Mouse (Mus musculus): ENCODE measurements around the gene Eya3. TPM values are rescaled to one million over a fixed set of nuclear protein-coding genes. Genes with fewer than 3 reads are reported as not detected.

Eya3 gene
- polyA plus RNA-seq, 1 experiment from 2014 or later = 14.3 TPM

GRCm38 (mm10) chr4:132611320-132611719 is 27.5 kb upstream of the Eya3 start:
- no peak overlapping the region for H3K4me3 ChIP-seq
- H3K27ac ChIP-seq (replicated peaks) = no peak overlapping the region
- WGBS = 89% methylated on average over 8 of the region's 8 CpGs
- H3K27me3 ChIP-seq = no peaks in the 10 kb centered on the region
- no peak overlapping the region for H3K9ac ChIP-seq
- H3K36me3 ChIP-seq = no peaks in the 10 kb centered on the region
- H3K9me3 ChIP-seq = no peaks in the 10 kb centered on the region
- ATAC-seq (ENCODE audit: low read depth) = no peak
- H3K4me2 ChIP-seq = no peak overlapping the region
- no peaks in the 10 kb centered on the region for H3K4me1 ChIP-seq (replicated peaks)

DNA sequence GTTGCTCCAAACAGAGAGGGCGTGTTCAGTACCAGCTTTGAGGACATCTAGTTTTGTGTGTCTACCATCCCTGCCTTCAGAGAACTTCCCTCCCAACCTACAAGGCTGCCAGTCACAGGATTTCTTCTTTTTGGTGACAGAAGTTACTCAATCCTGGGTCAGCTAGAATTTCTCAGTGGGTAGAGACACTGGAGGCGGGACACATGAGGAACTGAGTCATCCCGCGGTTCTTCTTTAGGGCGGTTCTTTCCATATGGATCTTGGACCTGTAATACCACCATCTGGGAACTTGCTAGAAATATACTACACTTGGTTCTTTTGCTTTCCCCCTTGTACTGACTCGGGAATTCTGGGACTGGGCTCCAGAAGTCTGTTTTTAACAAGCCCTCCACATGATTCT is 20.9 kb upstream of the Eya3 start:
- 87% methylated on average over 6 of the region's 6 CpGs for WGBS

DNA sequence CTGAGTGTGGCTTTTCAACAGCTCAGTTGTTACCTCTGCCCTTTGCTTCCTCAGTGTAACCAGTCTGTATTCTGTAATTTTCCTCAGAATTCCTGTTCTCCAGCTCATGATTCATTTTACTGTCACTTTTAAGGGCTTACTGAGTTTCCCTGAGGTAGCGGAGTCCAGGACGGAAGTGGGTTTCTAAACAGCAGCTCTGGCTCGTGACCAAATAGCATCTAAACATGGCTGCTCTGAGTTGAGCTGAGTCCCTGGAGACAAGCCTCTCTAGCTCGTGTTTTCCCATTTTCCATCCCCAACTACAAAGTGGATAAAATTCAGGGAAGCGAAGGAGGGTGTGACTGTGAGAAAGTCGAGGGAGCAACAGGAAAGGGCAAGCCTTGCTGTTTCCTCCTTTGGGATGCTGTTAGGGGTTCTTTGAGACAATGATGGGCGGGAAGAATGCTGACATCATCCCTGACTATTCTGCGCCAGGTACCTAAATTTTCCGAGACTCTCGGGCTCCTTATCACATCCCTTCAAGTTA is 19.9 kb upstream of the Eya3 start:
- Histone ChIP-seq H3K4me1 (replicated peaks) (no peaks in the 10 kb centered on the region), H3K27ac (replicated peaks) (no peak overlapping the region), H3K9ac (no peak overlapping the region), H3K36me3 (no peaks in the 10 kb centered on the region), H3K9me3 (no peaks in the 10 kb centered on the region), H3K27me3 (no peaks in the 10 kb centered on the region), H3K4me2 (no peak overlapping the region), H3K4me3 (no peak overlapping the region)
- 89% methylated on average over 10 of the region's 10 CpGs for WGBS
- ATAC-seq (ENCODE audit: low read depth) = no peak

More for the DNA sequence above, 20.9 kb upstream of the Eya3 start:
- Histone ChIP-seq H3K4me3 (no peak overlapping the region), H3K4me1 (replicated peaks) (no peaks in the 10 kb centered on the region), H3K27me3 (no peaks in the 10 kb centered on the region), H3K4me2 (no peak overlapping the region), H3K27ac (replicated peaks) (no peak overlapping the region), H3K9me3 (no peaks in the 10 kb centered on the region), H3K9ac (no peak overlapping the region), H3K36me3 (no peaks in the 10 kb centered on the region)
- ATAC-seq (ENCODE audit: low read depth) = no peak

GRCm38 (mm10) chr4:132620134-132620533 is 18.7 kb upstream of the Eya3 start:
- Histone ChIP-seq H3K4me3 (no peak overlapping the region), H3K4me2 (no peak overlapping the region), H3K4me1 (replicated peaks) (no peaks in the 10 kb centered on the region), H3K9me3 (no peaks in the 10 kb centered on the region), H3K27me3 (no peaks in the 10 kb centered on the region), H3K27ac (replicated peaks) (no peak overlapping the region), H3K9ac (no peak overlapping the region), H3K36me3 (no peaks in the 10 kb centered on the region)
- ATAC-seq (ENCODE audit: low read depth) = no peak
- 90% methylated on average over 4 of the region's 4 CpGs for WGBS

DNA sequence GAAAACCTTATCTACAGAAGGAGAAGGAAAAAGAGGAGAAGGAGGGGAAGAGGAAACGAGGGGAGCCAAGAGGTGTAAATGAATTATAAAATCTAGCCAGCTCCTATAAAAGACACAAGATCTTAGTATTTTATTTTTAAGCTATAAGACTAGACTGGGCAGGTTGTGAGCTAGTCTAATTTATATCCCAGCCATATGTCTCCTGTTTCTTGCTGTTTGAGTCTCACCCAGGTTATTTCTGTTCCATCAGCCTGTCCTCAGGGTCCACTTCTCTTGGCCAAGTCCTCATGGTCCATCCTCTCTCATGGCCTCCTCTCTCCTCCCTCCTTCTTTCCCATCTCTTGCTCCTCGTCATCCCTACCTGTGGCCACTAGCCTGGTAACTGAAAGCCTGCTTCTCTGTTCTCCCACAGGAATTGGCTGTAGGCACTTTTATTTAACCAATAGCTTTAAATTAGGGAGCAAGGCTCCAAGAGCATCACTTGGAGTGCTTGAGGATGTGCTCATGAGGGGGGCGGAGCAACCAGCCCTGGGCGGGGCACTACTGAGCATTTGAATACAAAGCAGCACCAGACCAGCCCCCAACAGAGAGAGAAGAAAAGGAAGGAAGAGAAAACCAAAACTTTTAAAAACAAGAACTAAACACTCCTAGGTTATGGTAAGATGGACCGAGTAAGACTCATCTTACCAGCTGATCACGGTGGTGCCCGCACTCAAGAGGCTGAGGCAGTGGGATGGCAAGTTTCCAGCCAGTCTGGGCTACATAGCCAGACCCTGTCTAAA is 17.3 kb upstream of the Eya3 start:
- no peak overlapping the region for H3K4me3 ChIP-seq
- no peak overlapping the region for H3K9ac ChIP-seq
- H3K4me2 ChIP-seq = no peak overlapping the region
- no peaks in the 10 kb centered on the region for H3K9me3 ChIP-seq
- ATAC-seq (ENCODE audit: low read depth) = no peak
- H3K36me3 ChIP-seq = no peaks in the 10 kb centered on the region
- H3K27ac ChIP-seq (replicated peaks) = no peak overlapping the region
- H3K4me1 ChIP-seq (replicated peaks) = no peaks in the 10 kb centered on the region
- H3K27me3 ChIP-seq = no peaks in the 10 kb centered on the region
- WGBS = 78% methylated on average over 7 of the region's 7 CpGs

- ATAC-seq (ENCODE audit: low read depth) = no peak
- Histone ChIP-seq H3K4me2 (no peak overlapping the region), H3K9me3 (no peaks in the 10 kb centered on the region), H3K4me3 (no peak overlapping the region), H3K9ac (no peak overlapping the region), H3K27me3 (no peaks in the 10 kb centered on the region), H3K4me1 (replicated peaks) (no peaks in the 10 kb centered on the region), H3K36me3 (no peaks in the 10 kb centered on the region), H3K27ac (replicated peaks) (no peak overlapping the region)
- WGBS = 86% methylated on average over 5 of the region's 5 CpGs
Measured at GRCm38 (mm10) chr4:132624034-132624657, 14.6 kb upstream of the Eya3 start.

DNA sequence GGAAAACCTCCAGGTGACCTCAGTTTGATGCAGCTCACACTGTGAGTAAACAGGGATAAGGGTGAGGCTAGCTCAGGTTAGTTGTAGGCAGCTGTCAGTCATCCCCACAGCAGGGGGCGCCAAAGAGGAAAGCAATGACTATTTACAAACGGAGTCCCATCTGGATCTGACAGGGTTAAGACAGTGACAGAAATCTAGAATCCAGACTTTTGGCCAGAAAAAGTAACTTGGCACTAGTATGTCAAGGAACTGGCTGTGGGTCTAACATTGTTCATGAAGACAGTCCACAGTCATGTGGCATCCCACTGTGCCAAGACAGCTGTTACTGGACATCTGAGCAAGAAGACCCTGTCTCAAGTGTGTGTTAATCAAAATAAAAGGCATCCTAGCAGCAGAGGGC is 10.0 kb upstream of the Eya3 start:
- H3K9me3 ChIP-seq = no peaks in the 10 kb centered on the region
- ATAC-seq (ENCODE audit: low read depth) = no peak
- H3K27me3 ChIP-seq = no peaks in the 10 kb centered on the region
- H3K36me3 ChIP-seq = no peaks in the 10 kb centered on the region
- H3K4me1 ChIP-seq (replicated peaks) = no peaks in the 10 kb centered on the region
- H3K9ac ChIP-seq = no peak overlapping the region
- no peak overlapping the region for H3K4me3 ChIP-seq
- H3K27ac ChIP-seq (replicated peaks) = no peak overlapping the region
- 18% methylated on average over 2 of the region's 2 CpGs for WGBS
- no peak overlapping the region for H3K4me2 ChIP-seq

GRCm38 (mm10) chr4:132635971-132636370 is 2.8 kb upstream of the Eya3 start:
- WGBS = 94% methylated on average over 2 of the region's 2 CpGs
- Histone ChIP-seq H3K27ac (replicated peaks) (no peak overlapping the region), H3K36me3 (no peaks in the 10 kb centered on the region), H3K4me2 (no peak overlapping the region), H3K9ac (no peak overlapping the region), H3K4me1 (replicated peaks) (peaks cover 21% of the 10 kb centered on the region), H3K9me3 (no peaks in the 10 kb centered on the region), H3K4me3 (no peak overlapping the region), H3K27me3 (no peaks in the 10 kb centered on the region)
- no peak for ATAC-seq (ENCODE audit: low read depth)

- no peak overlapping the region for H3K4me3 ChIP-seq
- no peak overlapping the region for H3K4me2 ChIP-seq
- no peak overlapping the region for H3K9ac ChIP-seq
- H3K27ac ChIP-seq (replicated peaks) = no peak overlapping the region
- no peaks in the 10 kb centered on the region for H3K27me3 ChIP-seq
- peaks cover 2% of the 10 kb centered on the region; the same call in 1 of the 2 replicates for H3K36me3 ChIP-seq
- H3K4me1 ChIP-seq (replicated peaks) = peaks cover 22% of the 10 kb centered on the region
- 45% methylated on average over 4 of the region's 4 CpGs for WGBS
- no peaks in the 10 kb centered on the region for H3K9me3 ChIP-seq
- no peak for ATAC-seq (ENCODE audit: low read depth)
Measured at GRCm38 (mm10) chr4:132636554-132636953, 2.2 kb upstream of the Eya3 start.

GRCm38 (mm10) chr4:132639191-132639713 is 465 bp downstream of the Eya3 start:
- Histone ChIP-seq H3K27me3 (no peaks in the 10 kb centered on the region), H3K4me1 (replicated peaks) (peaks cover 22% of the 10 kb centered on the region), H3K4me2 (peak overlapping the region; percentile 80), H3K4me3 (peak overlapping the region; percentile 99), H3K9ac (peak overlapping the region; percentile 91), H3K27ac (replicated peaks) (peak overlapping the region; percentile 86), H3K36me3 (peaks cover 11% of the 10 kb centered on the region), H3K9me3 (no peaks in the 10 kb centered on the region)
- WGBS = under 1% methylated on average over 35 of the region's 35 CpGs
- peak; percentile 70 for ATAC-seq (ENCODE audit: low read depth)

DNA sequence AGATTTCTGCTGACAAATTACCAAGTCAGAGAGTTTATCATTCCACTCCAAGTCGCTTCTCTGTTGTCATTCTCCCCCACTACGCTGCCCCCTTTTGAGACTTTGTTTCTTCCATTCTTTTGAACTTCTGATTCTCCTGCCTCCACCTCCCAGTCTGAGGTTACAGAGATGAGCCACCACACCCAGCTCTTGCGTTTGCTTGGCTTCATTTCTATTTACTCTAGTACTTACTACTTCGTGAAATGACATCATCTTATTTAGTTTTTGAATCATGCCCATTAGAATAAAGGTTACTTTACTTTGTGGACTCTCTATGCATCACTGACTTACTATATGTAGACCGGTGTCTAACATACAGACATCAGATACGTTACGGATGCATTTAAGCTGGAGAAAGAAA is 8.7 kb downstream of the Eya3 start:
- Histone ChIP-seq H3K4me3 (no peak overlapping the region), H3K9me3 (no peaks in the 10 kb centered on the region), H3K4me1 (replicated peaks) (peaks cover 13% of the 10 kb centered on the region), H3K4me2 (no peak overlapping the region), H3K27ac (replicated peaks) (no peak overlapping the region), H3K9ac (no peak overlapping the region), H3K27me3 (no peaks in the 10 kb centered on the region), H3K36me3 (peaks cover 2% of the 10 kb centered on the region; the same call in 1 of the 2 replicates)
- ATAC-seq (ENCODE audit: low read depth) = no peak
- WGBS = 86% methylated on average over 7 of the region's 7 CpGs

DNA sequence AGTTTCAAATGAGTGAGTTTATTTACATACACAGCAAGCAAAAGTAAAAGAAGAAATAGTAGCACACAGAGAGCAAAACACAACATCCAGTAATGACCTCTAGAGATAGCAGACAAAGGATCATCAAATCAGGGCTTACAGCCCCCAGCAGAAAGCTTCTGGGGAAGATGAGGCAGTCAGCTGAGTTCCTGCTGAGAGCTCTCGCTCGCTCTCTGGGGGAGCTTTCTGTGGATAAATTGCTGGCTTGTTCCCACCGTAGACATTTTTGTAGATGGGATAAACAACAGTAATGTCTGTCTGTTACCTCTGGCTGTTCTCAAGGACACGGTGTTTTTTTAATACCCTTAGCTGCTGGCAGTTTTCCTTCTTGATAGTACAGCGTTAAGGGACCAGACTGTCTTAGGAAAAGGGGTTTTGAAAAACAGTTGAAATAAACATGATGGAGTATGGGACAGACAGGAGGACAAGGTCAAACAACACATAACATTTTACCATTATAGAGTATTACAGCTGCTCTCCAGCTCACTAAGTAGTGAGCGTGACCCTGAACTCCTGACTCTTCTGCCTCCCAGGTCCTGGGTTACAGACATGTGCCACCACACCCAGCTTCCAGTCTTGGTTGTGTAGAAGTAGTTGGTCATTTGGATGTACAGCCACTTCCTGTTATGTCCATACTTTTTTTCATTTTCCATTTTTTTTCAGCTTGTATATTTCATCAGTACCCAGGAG is 10.6 kb downstream of the Eya3 start:
- 50% methylated on average over 6 of the region's 6 CpGs for WGBS

More for the DNA sequence above, 10.6 kb downstream of the Eya3 start:
- Histone ChIP-seq H3K4me1 (replicated peaks) (peaks cover 16% of the 10 kb centered on the region), H3K9me3 (no peaks in the 10 kb centered on the region), H3K27ac (replicated peaks) (peak overlapping the region; percentile 80), H3K27me3 (no peaks in the 10 kb centered on the region), H3K9ac (no peak overlapping the region; the same call in 1 of the 2 replicates), H3K4me2 (no peak overlapping the region), H3K36me3 (no peaks in the 10 kb centered on the region), H3K4me3 (no peak overlapping the region)
- ATAC-seq (ENCODE audit: low read depth) = no peak

Measured in neural tube, embryonic 13.5 days (tissue).